In genomic region chr1:127168205-127168604, GRCm38 (mm10) we compare ENCODE assay signal across 15 mouse cellular contexts. TPM values are rescaled to one million over a fixed set of nuclear protein-coding genes. Genes with fewer than 3 reads are reported as not detected.
A peak's percentile ranks its signal among the peaks of the same experiment; 100 is the strongest.
DNase-seq lines count a peak whose midpoint lies in the region; ATAC-seq and TF ChIP-seq lines count a peak whose summit lies in the region.
"Had no signal": no experiment of that assay in that cellular context is flagged by ENCODE, and none has a peak within 500 bp of the region (broad histone marks: within the 10 kb centered on the region; RNA-seq: fewer than 3 reads in every experiment).

No protein-coding gene starts in this region.

- no peak overlapping the region for H3K4me2 ChIP-seq in hindbrain, embryonic 16.5 days (ENCODE audit: low read length)
- H3K4me2 ChIP-seq: lung, embryonic 14.5 days had no signal

- no peaks in the 10 kb centered on the region for H3K36me3 ChIP-seq in ES-E14 (ENCODE audit: control insufficient read depth, insufficient read depth, low read length, poor library complexity, severe bottlenecking)
- H3K36me3 ChIP-seq in hindbrain, embryonic 16.5 days (ENCODE audit: control insufficient read depth, insufficient read depth, low read length): no peaks in the 10 kb centered on the region

- H3K9ac ChIP-seq in ES-E14 (ENCODE audit: insufficient read depth, low read depth, low read length, poor library complexity, severe bottlenecking): no peak overlapping the region
- H3K9ac ChIP-seq in hindbrain, embryonic 16.5 days (ENCODE audit: low read depth, low read length): no peak overlapping the region
- H3K9ac ChIP-seq: lung, embryonic 14.5 days had no signal

- no peaks in the 10 kb centered on the region for H3K9me3 ChIP-seq in ES-E14 (ENCODE audit: control insufficient read depth, insufficient read depth, low read depth, low read length)
- H3K9me3 ChIP-seq in hindbrain, embryonic 16.5 days (ENCODE audit: control insufficient read depth, low read length): no peaks in the 10 kb centered on the region

- 18% methylated on average over 8 of the region's 8 CpGs for WGBS in hindbrain, embryonic 16.5 days

- peaks cover 5 to 15% of the 10 kb centered on the region in 2 experiments for H3K4me1 ChIP-seq in ES-E14 (ENCODE audit: control insufficient read depth in 2 of 2, insufficient read depth in 2 of 2, low read length in 2 of 2, poor library complexity in 1 of 2)
- peaks cover 5% of the 10 kb centered on the region; the same call in 1 of the 2 replicates for H3K4me1 ChIP-seq in hindbrain, embryonic 16.5 days (ENCODE audit: control insufficient read depth, insufficient read depth, low read depth, low read length)

- in situ Hi-C loops in ES-E14 (cut with MboI; ENCODE audit: low sequenced_read_pairs in 2 of 2, unreplicated experiment in 2 of 2): no loop called here

- no peak overlapping the region for H3K4me3 ChIP-seq in ES-E14 (ENCODE audit: insufficient read depth in 1 of 2, low read depth in 1 of 2, low read length in 2 of 2, poor library complexity in 1 of 2, severe bottlenecking in 1 of 2)
- H3K4me3 ChIP-seq in hindbrain, embryonic 16.5 days (ENCODE audit: low read length): no peak overlapping the region
- H3K4me3 ChIP-seq: erythroblast, embryonic 14.5 days; gastrocnemius, adult 2 months had no signal

- no peak overlapping the region for H3K27ac ChIP-seq in ES-E14 (ENCODE audit: insufficient read depth, low read depth, low read length, poor library complexity, severe bottlenecking)
- H3K27ac ChIP-seq in hindbrain, embryonic 16.5 days (ENCODE audit: low read depth, low read length): no peak overlapping the region
- H3K27ac ChIP-seq: gastrocnemius, adult 2 months had no signal

- ATAC-seq in cerebellum, adult (ENCODE audit: insufficient number of reproducible peaks, low FRiP score, low TSS enrichment): no peak
- peak; percentile 71; the same call in 1 of the 2 replicates for ATAC-seq in hindbrain, embryonic 16.5 days
- ATAC-seq: intestine, embryonic 16.5 days had no signal

- no peaks in the 10 kb centered on the region for H3K27me3 ChIP-seq in hindbrain, embryonic 16.5 days (replicated peaks; ENCODE audit: control insufficient read depth, insufficient read depth, low read length)

- peak; percentile 24 to 39 for DNase-seq in cerebellum, postnatal 14 days
- DNase-seq in layer of hippocampus, adult 9-11 months: peak; percentile 30
- no peak for DNase-seq in layer of hippocampus, adult 9-10 months (ENCODE audit: low spot score)
- no peak for DNase-seq in ES-E14 (ENCODE audit: low read depth, low spot score)
- no peak for DNase-seq in lung, postnatal 25 days (ENCODE audit: low spot score)
- no peak for DNase-seq in c-Kit-positive CD71-positive TER-119-positive erythroid progenitor cells, embryonic 14.5 days (ENCODE audit: low spot score)
- DNase-seq: adrenal gland, postnatal 14 days; gastrocnemius, adult 2 months; heart, postnatal 10 days; kidney, postnatal 25 days; lung, embryonic 14.5 days had no signal

TF ChIP-seq in ES-E14, 5 proteins besides CTCF, POLR2A, EP300 and RAD21:
- peak; percentile 60; the same call in 1 of the 2 replicates for TF ChIP-seq ZNF384 (IDR thresholded peaks at IDR 0.05; ENCODE audit: low read depth, low read length)
- TF ChIP-seq CHD2 (IDR thresholded peaks at IDR 0.05; ENCODE audit: low read depth, low read length): no peak

RNA-seq across cellular contexts. Expression of gene Mgat5, which starts 36.6 kb away (rescaled TPM):
- 11.0 and 13.1 TPM in 2 replicates for total RNA-seq in ES-E14 (2012; rRNA removed)
- 13.1 and 13.3 TPM in 2 replicates for polyA plus RNA-seq in hindbrain, embryonic 16.5 days (2015; fragmentation: Nextera tagmentation; extraction: Ambion mirVana)

Comparison
In these comparisons a context has a peak if more than half of its experiments do, and no peak if none do; other contexts are left out.
1. DNase-seq: peak in cerebellum, postnatal 14 days (2 of 2) and layer of hippocampus, adult 9-11 months (single experiment); none in layer of hippocampus, adult 9-10 months (single experiment), ES-E14 (single experiment), lung, postnatal 25 days (single experiment) and c-Kit-positive CD71-positive TER-119-positive erythroid progenitor cells, embryonic 14.5 days (single experiment).